Mouse (Mus musculus): Measurements from ENCODE around the gene Usp8.

DNA sequence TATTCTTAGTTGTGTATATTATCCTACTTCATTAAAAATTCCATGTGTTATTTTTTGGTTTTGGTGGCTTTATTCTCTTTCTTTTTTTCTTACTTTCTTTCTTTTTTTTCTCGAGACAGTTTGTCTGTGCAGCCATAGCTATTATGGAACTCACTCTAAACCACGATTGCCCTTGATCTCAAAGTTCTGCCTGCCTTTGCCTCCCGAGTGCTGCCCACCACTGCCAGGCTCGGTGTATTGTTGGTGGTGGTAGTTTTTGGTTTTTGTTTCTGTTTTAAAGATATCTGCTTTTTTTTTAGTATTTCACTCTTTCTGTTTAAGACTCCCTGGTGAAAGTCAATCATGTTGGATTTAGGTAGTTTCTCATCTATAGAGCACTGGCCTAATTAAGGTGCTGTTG lies 1.2 kb downstream of the Usp8 start:
- TF ChIP-seq CTCF (IDR thresholded peaks at IDR 0.05; ENCODE audit: low read depth) (no peak), EP300 (optimal IDR thresholded peaks at IDR 0.05) (no peak)

Measured in stomach, postnatal 0 days (tissue).